Comparison of ENCODE assay signal across 14 mouse cellular contexts in the genomic region with DNA sequence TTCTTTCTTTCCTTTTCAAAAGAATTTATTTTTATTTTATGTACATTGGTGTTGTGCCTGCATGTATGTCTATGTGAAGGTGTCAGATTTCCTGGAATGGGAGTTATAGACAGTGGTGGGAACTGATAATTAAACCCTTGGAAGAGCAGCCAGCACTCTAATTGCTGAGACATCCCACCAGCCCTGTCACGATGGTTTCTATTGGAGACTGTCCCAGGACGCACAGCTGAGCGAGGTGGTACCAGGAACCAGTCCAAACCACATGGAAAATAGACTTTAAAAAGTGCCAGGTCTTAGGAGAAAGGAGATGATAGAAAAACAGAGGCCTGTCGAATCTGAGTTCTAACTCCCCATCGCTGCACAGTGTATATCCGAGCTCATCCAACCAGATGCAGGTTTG. TPM values are rescaled to one million over a fixed set of nuclear protein-coding genes. Genes with fewer than 3 reads are reported as not detected.
"Had no signal": no experiment of that assay in that cellular context is flagged by ENCODE, and none has a peak within 500 bp of the region (broad histone marks: within the 10 kb centered on the region; RNA-seq: fewer than 3 reads in every experiment).

No protein-coding gene starts in this region.

- ATAC-seq: lung, postnatal 0 days; midbrain, embryonic 13.5 days had no signal

- H3K4me3 ChIP-seq: limb, embryonic 13.5 days; liver, embryonic 15.5 days; midbrain, embryonic 13.5 days; neural tube, embryonic 15.5 days had no signal

- H3K4me2 ChIP-seq: limb, embryonic 13.5 days; liver, embryonic 15.5 days; midbrain, embryonic 13.5 days; neural tube, embryonic 15.5 days had no signal

- H3K36me3 ChIP-seq: limb, embryonic 13.5 days; liver, embryonic 15.5 days; midbrain, embryonic 13.5 days; neural tube, embryonic 15.5 days had no signal

- H3K4me1 ChIP-seq: liver, embryonic 15.5 days had no signal

- DNase-seq: kidney, adult 8-10 months; kidney, postnatal 25 days; left cerebral cortex, postnatal 4 days; lung, adult 2 months; lung, postnatal 36 days; thymus, postnatal 4 days had no signal

- H3K9ac ChIP-seq: limb, embryonic 13.5 days; liver, embryonic 15.5 days; midbrain, embryonic 13.5 days; neural tube, embryonic 15.5 days had no signal

- H3K9me3 ChIP-seq: limb, embryonic 13.5 days; liver, embryonic 15.5 days; midbrain, embryonic 13.5 days; neural tube, embryonic 15.5 days had no signal

- H3K27ac ChIP-seq: limb, embryonic 13.5 days; liver, embryonic 15.5 days; midbrain, embryonic 13.5 days; neural tube, embryonic 15.5 days; stomach, postnatal 0 days had no signal

RNA-seq across cellular contexts. Expression of gene P2rx5, which starts 5.2 kb away (rescaled TPM):
- total RNA-seq: megakaryocyte progenitor cell, adult 5-6 weeks; midbrain, postnatal 0 days had no signal
